Mouse (Mus musculus) heart, adult 18-20 months (tissue): ENCODE measurements around the gene Pitpnm2. TPM values are rescaled to one million over a fixed set of nuclear protein-coding genes. Genes with fewer than 3 reads are reported as not detected.

ENCODE experiments used
- DNase-seq, 2 experiments: peaks; one replicate each; pipeline ENCODE4 v3.0.0; 2021 to 2022; ENCODE audit warnings: mixed read lengths in 1 of 2
- long read RNA-seq, 2 experiments: library from polyadenylated mRNA; stranded (forward); transcript quantifications; one replicate each; pipeline ENCODE4 v2.0.0; 2021
- total RNA-seq, 2 experiments: library from RNA; stranded (reverse); gene quantifications; 2 replicates each; pipeline ENCODE4 v1.2.3; 2021

The Pitpnm2 gene
- 10 to 100 TPM; 36.8 to 38.9 TPM for total RNA-seq
- long read RNA-seq, experiment 1, partial matches to known transcripts = 3 of 11 reads
- long read RNA-seq, experiment 1, other reads (novel, unspliced or antisense) = 7 of 11 reads
- long read RNA-seq, experiment 2, partial matches to known transcripts = 0 of 3 reads
- long read RNA-seq, experiment 2, other reads (novel, unspliced or antisense) = 3 of 3 reads

DNA sequence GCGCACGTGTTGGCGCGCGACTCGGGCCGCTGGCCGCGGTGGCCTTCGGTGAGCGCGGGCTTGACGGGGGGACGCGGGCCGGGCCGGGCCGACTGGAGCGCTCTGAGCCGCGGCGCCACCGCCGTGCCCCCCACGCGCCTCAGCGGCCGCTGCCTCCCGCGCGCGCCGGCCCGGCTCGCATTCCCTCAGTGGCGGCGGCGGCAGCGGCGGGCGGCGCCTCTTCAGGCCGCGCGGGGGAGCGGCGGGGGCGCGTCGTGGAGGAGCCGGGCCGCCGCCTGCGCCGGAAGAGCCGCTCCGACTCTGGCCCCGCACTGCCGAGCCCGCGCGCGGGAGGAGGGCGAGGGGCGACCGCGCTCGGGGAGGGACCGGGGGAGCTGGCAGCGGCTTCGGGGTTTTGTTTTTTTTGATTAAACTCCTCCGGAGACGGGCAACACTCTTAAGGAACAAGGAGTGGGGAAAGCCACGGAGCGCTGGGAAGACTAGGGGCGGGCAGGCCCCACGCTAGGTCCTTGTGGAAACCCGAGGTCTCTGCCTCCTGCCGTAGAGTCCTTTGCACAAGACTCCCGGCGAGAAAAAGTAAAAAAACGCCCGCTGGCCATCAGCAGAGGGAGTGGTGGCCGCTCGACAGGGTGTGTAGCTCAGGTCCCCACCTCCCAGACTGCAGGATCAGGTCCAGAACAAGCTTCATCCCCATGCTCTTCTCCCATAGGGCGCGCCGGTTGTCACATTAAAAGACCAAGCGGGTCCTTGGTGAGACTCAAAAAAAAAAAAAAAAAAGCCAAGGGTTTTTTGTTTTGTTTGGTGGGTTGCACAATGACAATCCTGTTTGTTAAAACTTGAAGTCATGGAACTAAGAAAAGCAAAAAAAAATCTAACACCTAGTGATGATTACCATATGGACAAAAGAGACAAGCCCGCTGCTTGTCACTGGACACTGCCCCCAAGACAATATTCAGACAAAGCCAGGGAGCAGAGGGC lies at the start of gene Pitpnm2:
Gene Pitpnm2, minus strand, starts transcription at position 147 of the 978 bp plus-strand sequence.
- peak; percentile 66 to 69 for DNase-seq

DNA sequence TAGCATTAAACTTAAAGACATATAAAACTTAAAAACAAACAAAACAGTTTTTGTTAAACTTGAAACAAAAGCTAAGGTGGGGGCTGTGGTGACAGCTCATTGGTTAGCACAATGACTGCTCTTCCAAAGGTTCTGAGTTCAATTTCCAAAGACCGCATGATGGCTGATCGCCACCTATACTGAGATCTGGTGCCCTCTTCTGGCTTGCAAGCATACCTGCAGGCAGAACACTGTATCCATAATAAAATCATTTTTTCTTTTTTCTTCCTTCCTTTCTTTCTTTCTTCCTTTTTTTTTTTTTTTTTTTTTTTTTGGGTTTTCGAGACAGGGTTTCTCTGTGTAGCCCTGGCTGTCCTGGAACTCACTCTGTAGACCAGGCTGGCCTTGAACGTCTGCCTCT lies 49.7 kb upstream of the Pitpnm2 start:
- peak in 1 of 2 experiments; percentile 30 for DNase-seq

DNA sequence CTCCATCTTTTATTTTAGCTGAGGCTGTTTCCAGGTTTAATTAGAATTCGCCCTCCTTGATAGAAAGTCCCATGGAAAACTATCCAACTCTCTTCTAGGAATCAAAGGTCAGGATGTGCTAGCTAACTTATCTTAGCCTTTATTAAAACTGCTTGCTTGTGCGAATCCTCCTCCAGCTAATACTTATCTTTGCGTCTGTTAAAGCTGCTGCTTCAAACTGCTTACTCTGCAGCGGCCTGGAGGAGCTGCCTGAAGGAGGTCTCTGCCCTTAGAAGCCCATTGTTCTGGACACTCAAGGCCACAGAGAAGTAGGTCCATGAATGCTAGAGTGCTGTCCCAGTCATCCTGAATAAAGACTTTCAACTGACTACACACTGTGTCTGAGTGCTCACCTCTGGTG lies 46.9 kb upstream of the Pitpnm2 start:
- no peak for DNase-seq

DNA sequence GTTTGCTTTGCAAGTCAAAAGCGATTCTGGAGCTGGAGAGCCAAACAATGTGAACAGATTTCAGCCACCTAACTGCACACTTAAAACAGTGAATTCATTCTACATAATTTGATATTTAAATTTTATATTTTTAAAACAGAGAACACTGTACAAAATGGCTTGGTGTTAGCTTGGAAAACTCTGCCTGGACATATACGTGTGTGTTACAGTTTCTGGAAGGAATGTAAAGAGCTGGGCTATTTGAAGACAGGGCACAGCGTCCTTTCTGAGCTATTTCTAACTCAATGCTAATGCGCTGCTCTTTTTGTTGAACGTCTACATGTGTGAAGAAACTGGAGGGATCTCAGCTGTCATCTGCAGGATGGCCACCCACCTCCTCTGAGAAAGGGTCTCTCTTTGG lies 44.4 kb upstream of the Pitpnm2 start:
- DNase-seq = no peak

- DNase-seq = no peak
Measured at GRCm38 (mm10) chr5:124290216-124290615, 40.7 kb upstream of the Pitpnm2 start.

GRCm38 (mm10) chr5:124287616-124288247 lies 38.2 kb upstream of the Pitpnm2 start:
- DNase-seq = no peak

DNA sequence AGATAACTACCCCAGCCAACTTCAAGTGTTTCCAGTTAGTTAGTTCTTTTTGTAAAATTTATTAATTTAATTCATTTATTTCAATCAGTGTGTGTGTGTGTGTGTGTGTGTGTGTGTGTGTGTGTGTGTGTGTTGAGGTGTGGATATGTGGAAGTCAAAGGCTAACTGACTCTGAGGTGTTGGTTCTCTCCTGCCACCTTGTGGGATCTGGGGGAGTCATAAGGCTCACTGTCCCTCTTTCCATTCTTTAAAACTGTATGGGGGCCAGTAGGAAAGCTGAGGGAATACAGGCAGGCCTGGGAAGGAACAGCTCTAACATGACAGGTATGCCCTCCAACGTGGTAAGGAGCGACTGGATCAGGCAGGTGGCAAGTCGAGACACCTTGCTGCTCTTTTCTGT lies 34.8 kb upstream of the Pitpnm2 start:
- DNase-seq = peak; percentile 23 to 38

DNA sequence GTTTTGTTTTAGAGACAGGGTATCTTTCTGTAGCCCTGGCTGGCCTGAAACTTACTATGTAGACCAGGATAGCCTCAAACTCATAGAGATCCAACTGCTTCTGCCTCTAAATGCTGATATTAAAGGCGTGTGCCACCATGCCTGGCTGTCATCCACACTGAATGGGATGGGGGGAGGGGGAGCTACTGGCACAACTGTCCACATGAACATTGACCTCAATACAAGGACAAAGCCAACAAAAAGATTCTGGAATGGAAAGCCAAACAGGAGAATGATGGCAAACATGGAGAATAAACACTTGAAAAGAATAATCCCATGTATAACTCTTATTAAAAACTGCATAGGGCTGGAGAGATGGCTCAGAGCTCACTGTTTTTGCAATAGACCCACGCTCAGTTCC lies 33.3 kb upstream of the Pitpnm2 start:
- no peak for DNase-seq

- DNase-seq = no peak
Measured at GRCm38 (mm10) chr5:124270226-124270625, 20.7 kb upstream of the Pitpnm2 start.

- DNase-seq = no peak
Measured at GRCm38 (mm10) chr5:124269661-124270060, 20.1 kb upstream of the Pitpnm2 start.

GRCm38 (mm10) chr5:124267652-124268051 lies 18.1 kb upstream of the Pitpnm2 start:
- DNase-seq = no peak

GRCm38 (mm10) chr5:124266821-124267220 lies 17.3 kb upstream of the Pitpnm2 start:
- peak in 1 of 2 experiments; percentile 35 for DNase-seq

- no peak for DNase-seq
Measured at GRCm38 (mm10) chr5:124263246-124263645, 13.7 kb upstream of the Pitpnm2 start.

DNA sequence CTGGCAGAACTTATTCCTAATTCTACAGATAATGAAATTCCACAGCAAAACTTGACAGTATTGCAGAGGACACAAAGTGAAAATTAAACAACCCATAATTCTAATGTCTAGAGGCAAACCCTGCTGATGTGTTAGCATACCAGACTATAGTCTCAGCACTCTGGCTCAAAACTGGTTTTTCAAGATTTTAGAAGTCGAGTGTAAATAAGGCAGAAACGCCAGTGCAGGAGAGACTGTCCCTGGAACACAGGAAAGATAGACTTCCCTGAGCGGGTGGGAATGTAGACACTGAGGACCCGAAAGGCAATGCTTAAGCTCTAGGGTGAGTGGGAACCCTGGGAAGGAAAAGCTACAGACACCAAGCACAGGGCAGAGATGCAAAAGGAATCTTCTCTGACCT lies 12.5 kb upstream of the Pitpnm2 start:
- no peak for DNase-seq

- DNase-seq = no peak
Measured at GRCm38 (mm10) chr5:124259133-124259532, 9.6 kb upstream of the Pitpnm2 start.

DNA sequence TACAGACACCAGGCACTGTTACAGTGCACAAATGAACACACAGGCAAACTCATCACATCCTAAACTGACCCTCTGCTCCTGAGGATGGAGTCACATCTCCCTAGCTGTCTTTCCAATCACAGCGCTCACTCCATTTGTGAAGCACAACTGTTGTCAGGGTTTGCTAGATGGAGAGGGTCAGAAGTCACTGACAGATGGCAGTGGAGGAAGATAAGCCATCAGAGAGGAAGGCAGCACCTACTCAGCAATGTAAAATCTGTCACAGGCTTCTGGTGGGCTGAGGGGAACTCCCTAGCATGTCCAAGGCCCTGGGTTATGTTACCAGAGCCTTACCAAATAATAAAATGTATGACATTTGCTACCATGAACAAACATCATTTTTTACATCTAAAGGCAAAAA lies 8.5 kb upstream of the Pitpnm2 start:
- no peak for DNase-seq

DNA sequence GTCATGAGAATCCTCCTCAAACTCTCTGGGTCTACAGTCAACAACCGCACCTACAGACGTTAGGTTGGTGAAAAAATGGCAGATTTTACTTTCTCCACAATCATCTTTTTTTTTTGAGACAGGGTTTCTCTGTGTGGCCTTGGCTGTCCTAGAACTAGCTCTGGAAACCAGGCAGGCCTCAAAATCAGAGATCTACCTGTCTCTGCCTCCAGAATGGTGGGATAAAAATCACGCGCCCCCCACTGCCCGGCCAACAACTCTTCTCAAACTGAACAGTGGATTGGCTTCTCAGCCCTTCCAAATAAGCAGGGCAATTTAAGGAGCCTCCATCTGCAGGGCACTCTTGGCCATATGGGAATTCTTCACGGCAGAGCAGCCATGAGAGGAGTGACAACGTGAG lies 5.6 kb upstream of the Pitpnm2 start:
- no peak for DNase-seq

- DNase-seq = no peak
Measured at GRCm38 (mm10) chr5:124253555-124253954, 4.0 kb upstream of the Pitpnm2 start.

DNA sequence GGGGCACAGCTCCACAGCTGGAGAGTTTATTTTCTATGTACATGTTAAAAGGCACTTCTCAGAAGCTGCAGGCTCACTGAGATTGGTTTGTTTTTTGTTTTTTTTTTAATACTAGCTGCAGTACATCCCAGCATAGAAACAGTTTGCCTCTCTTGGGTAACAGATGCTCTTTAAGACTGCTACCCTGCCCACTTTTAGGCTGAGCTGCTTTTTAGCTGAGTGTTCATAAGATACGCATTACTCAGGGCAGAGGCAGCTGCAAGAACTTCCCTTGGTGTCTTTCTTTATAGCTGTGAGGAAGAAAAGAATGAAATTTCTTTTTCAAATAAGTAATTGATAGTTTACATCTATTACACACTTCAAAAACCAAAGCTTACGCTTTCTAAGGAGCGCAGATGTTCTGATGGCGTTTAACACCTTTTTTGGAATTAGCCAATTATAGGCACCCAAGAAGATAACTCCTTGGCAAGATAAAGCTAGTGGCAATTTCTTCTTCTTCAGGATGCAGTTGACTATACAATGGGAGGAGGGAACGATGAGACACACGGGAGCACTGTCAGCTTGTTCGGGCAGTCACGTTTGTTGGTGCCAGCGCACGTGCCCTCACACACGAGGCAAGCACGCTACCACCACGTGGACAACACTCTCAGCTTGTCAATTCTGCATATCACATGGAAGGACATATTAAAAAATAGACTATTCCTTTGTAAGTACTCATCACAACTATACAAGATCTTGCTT lies 3.2 kb upstream of the Pitpnm2 start:
- no peak for DNase-seq

GRCm38 (mm10) chr5:124251070-124251469 lies 1.5 kb upstream of the Pitpnm2 start:
- DNase-seq = no peak

- DNase-seq = peak; percentile 70 to 71
Measured at GRCm38 (mm10) chr5:124248845-124249613, 531 bp downstream of the Pitpnm2 start.
